Mouse (Mus musculus) olfactory bulb, adult 2 months (tissue): ENCODE results near the gene Arap1. TPM values are rescaled to one million over a fixed set of nuclear protein-coding genes. Genes with fewer than 3 reads are reported as not detected.

Experiments
- H3K27ac ChIP-seq: fragments of 200-500 bp; 2 replicates; pipeline ENCODE4 v1.5.1; 2012; ENCODE audit warnings: low read depth, low read length; ENCODE audit not compliant: insufficient read depth
- H3K4me1 ChIP-seq: fragments of 200-500 bp; 2 replicates; pipeline ENCODE4 v1.6.1; 2012; ENCODE audit warnings: low read length; ENCODE audit not compliant: control insufficient read depth, insufficient read depth
- H3K4me3 ChIP-seq: fragments of 200-500 bp; 2 replicates; pipeline ENCODE4 v1.5.1; 2012; ENCODE audit warnings: mild to moderate bottlenecking, low read depth, low read length, moderate library complexity; ENCODE audit not compliant: insufficient read depth
- CTCF ChIP-seq: fragments of 200-500 bp; IDR thresholded peaks from 2 replicates; pipeline ENCODE4 v1.5.1; 2012; ENCODE audit warnings: low read depth, mild to moderate bottlenecking, low read length, moderate library complexity; ENCODE audit not compliant: insufficient read depth
- POLR2A ChIP-seq: fragments of 200-500 bp; IDR thresholded peaks from 2 replicates; pipeline ENCODE4 v1.6.1; 2012; ENCODE audit warnings: mild to moderate bottlenecking, low read depth, low read length, moderate library complexity; ENCODE audit not compliant: insufficient read depth
- WGBS: fragments of 180-500 bp; shearing (Covaris S2); methylation state at CpG from one replicate; pipeline ENCODE4 v1.1.7; 2018; 5-methylcytosine and 5-hydroxymethylcytosine counted together
- polyA plus RNA-seq: library from polyadenylated mRNA; stranded (reverse); fragments of >200 nt; gene quantifications from 2 replicates; pipeline ENCODE4 v1.2.4, GENCODE M21; 2012; ENCODE audit warnings: low replicate concordance; ENCODE audit not compliant: missing spikeins, insufficient read depth, insufficient read length

The Arap1 gene
- polyA plus RNA-seq, 1 experiment, result not detected

DNA sequence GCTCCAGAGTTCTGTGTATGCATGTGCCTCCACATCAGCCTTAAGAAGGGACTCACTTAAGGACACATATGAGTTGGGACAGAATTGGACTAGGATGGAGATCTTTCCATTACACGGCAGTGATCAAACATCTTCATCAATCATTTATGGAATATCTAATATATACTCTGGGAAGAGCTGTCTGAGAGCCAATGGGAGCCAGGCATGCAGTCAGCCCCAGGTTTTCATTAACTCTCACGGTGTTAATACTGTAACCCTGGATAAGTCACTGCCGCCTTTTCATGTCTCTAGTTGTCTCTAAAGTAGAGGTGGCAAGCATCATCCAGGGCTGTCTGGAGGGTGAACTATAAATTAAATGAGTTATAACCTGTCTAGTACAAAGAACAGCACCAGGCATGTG is 34.8 kb upstream of the Arap1 start:
- Histone ChIP-seq H3K27ac (no peak overlapping the region), H3K4me3 (no peak overlapping the region), H3K4me1 (peaks cover 24% of the 10 kb centered on the region)
- WGBS, result 83% methylated on average over 3 of the region's 3 CpGs
- no peak for TF ChIP-seq POLR2A

- Histone ChIP-seq H3K27ac (peak overlapping the region; percentile 97), H3K4me3 (no peak overlapping the region), H3K4me1 (peaks cover 24% of the 10 kb centered on the region)
- TF ChIP-seq CTCF (no peak), POLR2A (no peak)
- 20% methylated on average over 5 of the region's 5 CpGs for WGBS
Observed at GRCm38 (mm10) chr7:101314396-101314795, 33.5 kb upstream of the Arap1 start.

- Histone ChIP-seq H3K27ac (peak overlapping the region; percentile 97; the same call in 1 of the 2 replicates), H3K4me3 (no peak overlapping the region), H3K4me1 (peaks cover 31% of the 10 kb centered on the region)
- TF ChIP-seq POLR2A (no peak), CTCF (no peak)
Observed at GRCm38 (mm10) chr7:101315699-101316098, 32.2 kb upstream of the Arap1 start.

GRCm38 (mm10) chr7:101316591-101317001 is 31.3 kb upstream of the Arap1 start:
- WGBS, result 77% methylated on average over 6 of the region's 6 CpGs
- H3K27ac ChIP-seq, result no peak overlapping the region
- no peak overlapping the region for H3K4me3 ChIP-seq
- no peak for TF ChIP-seq POLR2A
- no peak for TF ChIP-seq CTCF
- peaks cover 31% of the 10 kb centered on the region for H3K4me1 ChIP-seq

- Histone ChIP-seq H3K4me3 (no peak within 1 kb of the TSS), H3K27ac (no peak within 1 kb of the TSS), H3K4me1 (peaks cover 31% of the 10 kb centered on the region)
- 70% methylated on average over 3 of the region's 3 CpGs for WGBS
- TF ChIP-seq CTCF (no peak), POLR2A (no peak)
Observed at GRCm38 (mm10) chr7:101317014-101317413, 30.9 kb upstream of the Arap1 start, which contains the start of gene Stard10. Gene Stard10, plus strand, starts transcription at chr7:101317086.

DNA sequence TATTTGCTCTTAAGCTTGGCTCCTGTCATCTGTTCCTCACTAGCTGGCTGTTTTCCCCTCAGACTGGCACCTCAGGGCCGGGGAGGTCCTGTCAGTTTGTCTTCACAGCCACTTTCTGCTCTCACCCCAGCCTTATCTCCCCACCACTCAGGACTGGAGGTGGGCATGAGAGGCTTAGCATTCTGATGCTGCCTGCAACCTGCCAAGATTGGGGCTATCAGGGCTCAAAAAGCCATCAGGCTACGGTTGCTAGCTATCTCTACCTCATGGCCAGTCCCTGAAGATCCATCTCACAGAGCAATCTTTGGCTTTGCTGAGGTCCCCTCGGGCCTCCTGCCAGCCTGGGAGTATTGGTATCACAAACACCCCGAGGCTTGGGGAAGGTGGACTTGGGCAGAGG is 29.0 kb upstream of the Arap1 start:
- H3K4me3 ChIP-seq, result no peak overlapping the region
- TF ChIP-seq POLR2A (no peak), CTCF (no peak)
- 84% methylated on average over 4 of the region's 4 CpGs for WGBS
- no peak overlapping the region for H3K27ac ChIP-seq
- peaks cover 38% of the 10 kb centered on the region for H3K4me1 ChIP-seq

- WGBS, result 77% methylated on average over 1 of the region's 1 CpGs
- Histone ChIP-seq H3K27ac (no peak overlapping the region), H3K4me1 (peaks cover 39% of the 10 kb centered on the region), H3K4me3 (no peak overlapping the region)
- TF ChIP-seq POLR2A (no peak), CTCF (no peak)
Observed at GRCm38 (mm10) chr7:101319796-101320195, 28.1 kb upstream of the Arap1 start.

- TF ChIP-seq POLR2A (no peak), CTCF (no peak)
- peaks cover 34% of the 10 kb centered on the region for H3K4me1 ChIP-seq
- H3K27ac ChIP-seq, result 0 out of 2 replicates have a peak overlapping the region, but pooled peaks have one; percentile 5
- peak overlapping the region; percentile 74 for H3K4me3 ChIP-seq
- WGBS, result 4% methylated on average over 29 of the region's 37 CpGs
Observed at GRCm38 (mm10) chr7:101320399-101321217, 27.3 kb upstream of the Arap1 start.

GRCm38 (mm10) chr7:101321218-101321827 is 26.5 kb upstream of the Arap1 start:
- peak overlapping the region; percentile 74 for H3K4me3 ChIP-seq
- WGBS, result 3% methylated on average over 57 of the region's 61 CpGs
- TF ChIP-seq CTCF (no peak), POLR2A (no peak)
- H3K27ac ChIP-seq, result peak overlapping the region; percentile 12; the same call in 1 of the 2 replicates
- peaks cover 34% of the 10 kb centered on the region for H3K4me1 ChIP-seq
